Mouse (Mus musculus): ENCODE measurements around the gene Sh3bgr. TPM values are rescaled to one million over a fixed set of nuclear protein-coding genes. Genes with fewer than 3 reads are reported as not detected.

Sh3bgr gene
- polyA plus RNA-seq (2012; ENCODE audit: low replicate concordance): 0.16 TPM in 1 of 2 replicates, not detected in the other

DNA sequence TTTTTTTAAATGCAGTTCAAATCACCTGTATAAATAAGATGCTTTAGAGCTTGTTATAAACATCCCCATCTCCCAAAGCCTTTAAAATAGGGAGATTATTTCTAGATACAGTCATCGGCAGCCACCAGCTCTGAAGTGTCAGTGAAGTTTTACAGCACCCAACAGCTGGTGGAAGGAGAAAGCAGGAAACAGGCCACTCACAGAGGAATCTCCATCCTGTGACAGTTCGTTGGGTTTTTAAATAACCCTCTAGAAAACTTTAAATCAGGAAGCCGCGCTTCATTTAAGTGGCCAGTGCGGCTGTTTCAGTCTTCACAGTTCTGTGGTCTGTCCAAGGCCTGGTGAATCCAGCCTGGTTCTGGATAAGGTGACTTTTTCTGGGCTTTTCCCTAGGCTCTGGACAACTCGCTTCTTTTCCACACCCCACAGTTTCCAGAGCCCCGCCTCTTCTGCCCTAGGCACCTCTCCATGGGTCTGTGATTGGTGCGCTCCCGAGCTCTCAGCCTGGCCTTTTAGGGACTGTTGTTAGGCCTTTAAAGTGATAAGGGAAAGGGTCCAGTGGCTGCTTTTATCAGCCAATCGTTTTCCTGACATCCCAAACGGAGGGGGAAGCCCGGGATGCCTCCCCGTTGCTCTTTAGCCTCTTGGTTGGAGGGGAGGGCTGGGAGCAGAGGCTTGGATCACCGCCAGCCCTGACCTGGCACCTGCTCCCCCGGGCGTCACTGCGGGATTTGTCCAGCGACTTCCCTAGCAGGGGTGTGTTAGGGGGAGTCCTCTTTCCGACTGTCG, at the start of gene Sh3bgr:
Gene Sh3bgr (plus strand): TSS at position 538 of the 789 bp plus-strand sequence.

DNA sequence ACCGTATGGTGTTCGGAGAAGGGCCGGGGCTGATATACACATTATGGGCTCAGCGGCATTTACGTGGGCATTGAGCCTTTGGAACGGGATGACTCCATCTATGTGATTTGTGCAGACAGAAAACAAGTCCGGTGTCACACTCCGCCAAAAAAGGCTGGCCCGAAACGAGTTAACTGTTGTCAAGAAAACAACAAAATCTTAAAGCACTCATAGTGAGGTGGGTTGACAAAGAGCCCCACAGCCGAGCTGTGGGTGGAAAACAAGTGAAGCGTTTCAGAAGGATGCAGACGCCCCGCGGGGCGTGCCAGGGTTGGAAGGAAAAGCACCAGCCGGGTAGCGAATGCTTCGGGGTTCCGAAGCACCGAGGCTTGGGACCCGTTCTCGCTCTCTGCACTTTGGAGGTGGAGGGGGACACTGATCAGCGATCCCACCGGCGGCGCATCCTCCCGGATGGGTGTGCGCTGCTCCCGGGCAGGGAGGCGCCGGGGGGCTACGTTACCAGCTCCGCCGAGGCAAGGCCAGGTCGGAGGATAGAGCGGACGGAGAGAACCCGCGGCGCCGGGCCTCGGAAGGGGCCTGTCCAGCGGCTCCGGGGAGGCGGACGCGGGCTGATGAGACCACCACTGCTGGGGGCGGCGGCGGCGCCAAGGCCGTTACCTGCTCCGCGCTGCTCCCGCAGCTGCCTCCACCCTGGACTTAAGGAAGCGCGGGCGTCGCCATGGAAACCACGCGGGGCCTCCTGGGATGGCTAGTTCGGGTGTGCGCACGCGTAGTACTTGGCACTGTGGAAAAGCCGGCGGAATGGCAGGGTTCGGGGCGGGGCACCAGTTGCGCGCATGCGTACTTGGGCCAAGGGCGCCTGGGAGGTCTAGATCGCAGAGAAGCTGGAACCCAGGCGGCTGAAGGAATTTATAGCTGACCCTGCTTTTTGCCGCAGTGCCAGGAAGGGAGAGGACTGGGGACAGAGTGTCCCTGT, 8.4 kb upstream of the Sh3bgr start, which contains the start of gene Lca5l:
Gene Lca5l (minus strand): TSS at position 741 of the 976 bp plus-strand sequence.

DNA sequence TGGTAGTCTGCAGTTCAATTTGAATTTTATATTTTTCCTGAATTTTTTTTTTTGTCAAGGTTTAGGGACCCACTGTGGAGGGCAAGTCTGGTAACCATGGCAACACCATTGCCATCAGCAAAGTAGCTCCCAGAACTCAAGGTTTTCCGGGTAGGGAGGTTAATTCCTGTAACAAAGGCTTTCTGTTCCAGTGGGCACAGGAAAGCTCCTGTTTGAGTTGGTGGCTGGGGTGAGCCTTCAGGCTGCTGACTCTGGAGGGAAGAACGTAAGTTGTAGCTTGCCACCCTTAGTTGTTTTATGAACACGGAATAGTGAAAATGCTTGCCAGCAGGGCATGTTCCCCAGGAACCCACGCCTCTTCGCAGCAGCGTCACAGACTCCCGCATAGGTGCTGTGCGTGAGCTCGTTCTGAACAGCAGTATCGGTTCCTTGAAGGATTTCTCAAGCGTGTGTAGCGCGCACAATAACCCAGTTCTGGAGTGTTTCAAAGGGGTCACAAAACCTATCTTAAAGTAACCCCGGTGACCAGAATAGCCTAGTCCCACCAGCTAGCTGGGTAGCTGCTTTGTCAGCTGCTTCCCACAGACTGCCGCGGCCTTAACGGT, 35.2 kb downstream of the Sh3bgr start, which contains the start of gene B3galt5:
Gene B3galt5 (plus strand): TSS at position 436 of the 605 bp plus-strand sequence.

Other genes with a start within 250 kb of the Sh3bgr start
- 33.8 and 50.0 TPM in 2 replicates for gene Psmg1, start 209.5 kb upstream of the Sh3bgr start, polyA plus RNA-seq (2012; ENCODE audit: low replicate concordance)
- 8.0 and 9.9 TPM in 2 replicates for gene Brwd1, start 117.9 kb upstream of the Sh3bgr start, polyA plus RNA-seq (2012; ENCODE audit: low replicate concordance)
- 63.0 and 91.5 TPM in 2 replicates for gene Hmgn1, start 72.7 kb upstream of the Sh3bgr start, polyA plus RNA-seq (2012; ENCODE audit: low replicate concordance)
- gene Wrb, start 55.0 kb upstream of the Sh3bgr start, polyA plus RNA-seq (2012; ENCODE audit: low replicate concordance): 2.7 and 3.1 TPM in 2 replicates
- 0.06 TPM in 1 of 2 replicates, not detected in the other for gene Lca5l, start 8.2 kb upstream of the Sh3bgr start, polyA plus RNA-seq (2012; ENCODE audit: low replicate concordance)
- gene B3galt5, start 35.4 kb downstream of the Sh3bgr start, polyA plus RNA-seq (2012; ENCODE audit: low replicate concordance): not detected in 2 replicates
- 0.06 and 0.10 TPM in 2 replicates for gene Itgb2l, start 243.2 kb downstream of the Sh3bgr start, polyA plus RNA-seq (2012; ENCODE audit: low replicate concordance)